Mouse (Mus musculus) left cerebral cortex, postnatal 10 days (tissue): ENCODE measurements around the gene Lcp1. TPM values are rescaled to one million over a fixed set of nuclear protein-coding genes. Genes with fewer than 3 reads are reported as not detected.
A peak's percentile ranks its signal among the peaks of the same experiment; 100 is the strongest.

Source experiments
- DNase-seq, 2 experiments: peaks; one replicate each; pipeline ENCODE4 v3.0.0; 2021 to 2022; ENCODE audit warnings: low spot score in 2 of 2, mixed read lengths in 1 of 2; ENCODE audit errors: extremely low spot score in 1 of 2
- intact Hi-C: fragments of 180-260 bp; cut with DNase I; formaldehyde crosslinking; loops from one replicate; pipeline ENCODE4 v1.15.1; 2025
- total RNA-seq, 2 experiments: library from RNA; stranded (reverse); gene quantifications; 2 replicates each; pipeline ENCODE4 v1.2.3; 2021

Lcp1 gene
- total RNA-seq, 2 experiments from 2014 or later, result 8.0 to 8.1 TPM

- intact Hi-C loops, result no loop called here
- no peak for DNase-seq
These were observed 61.5 kb downstream of the Lcp1 start for GRCm38 (mm10) chr14:75192427-75192826.

DNA sequence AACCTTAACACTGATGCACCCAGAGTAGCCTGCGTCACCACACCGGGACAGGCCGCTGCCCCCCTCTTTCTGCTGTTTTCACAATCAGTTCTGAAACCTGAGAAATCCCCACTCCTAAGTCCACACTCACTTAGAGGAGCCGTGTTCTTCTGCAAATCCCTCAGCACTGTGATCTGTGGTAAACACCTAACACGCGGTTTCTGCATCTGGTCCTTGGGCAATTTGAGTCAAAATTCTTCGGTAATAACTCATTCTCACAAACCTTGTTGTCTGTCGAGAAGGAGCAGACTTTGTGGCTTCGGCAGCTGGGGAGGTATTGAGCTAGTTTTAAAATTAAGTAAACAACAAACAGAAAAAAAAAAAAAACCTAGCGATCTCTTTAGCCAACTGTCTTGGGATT lies 62.0 kb downstream of the Lcp1 start:
- intact Hi-C loops, result no loop called here
- DNase-seq, result no peak

GRCm38 (mm10) chr14:75195530-75195929 lies 64.6 kb downstream of the Lcp1 start:
- no peak for DNase-seq
- intact Hi-C loops, result loop anchor here (5.0 kb wide), 1 partner anchor 527 kb away; no protein-coding TSS in a partner anchor

- intact Hi-C loops, result loop anchor here (5.0 kb wide), 1 partner anchor 525 kb away; no protein-coding TSS in a partner anchor
- DNase-seq, result peak; percentile 54 to 57
These were observed 66.1 kb downstream of the Lcp1 start for GRCm38 (mm10) chr14:75197027-75197426.

- DNase-seq, result no peak
- intact Hi-C loops, result loop anchor here (5.0 kb wide), 1 partner anchor 525 kb away; no protein-coding TSS in a partner anchor
These were observed 66.8 kb downstream of the Lcp1 start for GRCm38 (mm10) chr14:75197660-75198059.

GRCm38 (mm10) chr14:75205363-75206051 lies 74.6 kb downstream of the Lcp1 start:
- DNase-seq, result no peak
- intact Hi-C loops, result no loop called here

DNA sequence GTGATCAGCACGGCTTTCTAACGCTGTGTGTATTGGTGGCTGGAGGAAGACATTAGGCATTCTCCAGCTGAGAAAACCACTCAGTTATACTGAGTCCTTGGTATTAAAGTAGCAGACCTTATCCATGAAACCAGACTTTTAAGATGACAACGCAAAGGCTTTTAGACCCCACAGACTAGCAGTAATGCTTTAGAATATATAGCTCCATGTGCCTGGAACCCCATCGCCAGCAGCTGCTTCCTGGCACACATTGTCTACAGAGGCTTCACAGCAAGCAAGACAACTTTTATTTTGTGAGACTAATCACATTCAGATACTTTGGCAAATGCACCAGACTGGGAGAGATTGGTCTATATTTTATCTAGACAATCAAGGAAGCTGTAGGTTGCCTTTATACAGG lies 75.4 kb downstream of the Lcp1 start:
- DNase-seq, result no peak
- intact Hi-C loops, result no loop called here

GRCm38 (mm10) chr14:75208572-75209151 lies 77.8 kb downstream of the Lcp1 start:
- no peak for DNase-seq
- intact Hi-C loops, result no loop called here

DNA sequence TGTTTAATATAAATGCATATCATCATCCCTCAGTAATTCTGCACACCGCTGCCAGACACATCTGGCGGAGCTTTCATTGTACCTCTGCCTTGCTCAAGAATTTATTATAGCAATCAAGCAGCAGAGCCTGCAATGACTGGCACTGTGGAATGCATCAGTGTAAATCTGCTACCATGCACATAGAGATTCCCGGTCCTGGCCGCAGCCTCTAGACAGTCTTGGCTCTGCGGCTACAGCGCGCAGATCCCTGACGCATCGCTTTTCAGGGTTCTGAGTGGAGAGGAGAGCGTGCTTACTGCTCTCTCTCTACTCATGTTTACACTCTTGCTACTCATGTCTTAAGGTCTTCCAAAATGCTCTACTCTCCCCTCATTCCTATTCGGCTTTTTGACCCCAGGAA lies 82.9 kb downstream of the Lcp1 start:
- intact Hi-C loops, result no loop called here
- no peak for DNase-seq

- DNase-seq, result no peak
- intact Hi-C loops, result no loop called here
These were observed 87.9 kb downstream of the Lcp1 start for GRCm38 (mm10) chr14:75218843-75219242.

GRCm38 (mm10) chr14:75219250-75219913 lies 88.5 kb downstream of the Lcp1 start:
- intact Hi-C loops, result no loop called here
- DNase-seq, result no peak

DNA sequence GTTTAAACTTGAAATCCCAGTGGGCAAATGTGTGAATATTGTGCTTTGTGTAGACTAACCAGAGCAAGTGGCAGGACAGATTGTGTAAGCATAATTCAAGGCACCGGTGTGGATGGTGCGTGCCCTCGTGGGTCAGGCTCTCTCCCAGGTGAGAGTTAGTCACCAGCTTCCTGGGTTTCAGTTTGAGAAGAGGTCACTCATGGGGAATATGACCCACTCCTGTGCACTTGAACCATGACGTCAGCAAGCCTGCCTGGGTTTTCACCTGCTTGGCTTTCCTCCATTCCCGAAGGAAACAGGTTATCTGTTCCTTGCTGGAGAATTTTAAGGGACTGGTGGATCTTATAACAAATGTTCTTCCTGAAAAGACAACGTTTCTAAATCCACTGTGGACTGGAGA lies 91.5 kb downstream of the Lcp1 start:
- intact Hi-C loops, result loop anchor here (10.0 kb wide), 1 partner anchor 222 kb away; no protein-coding TSS in a partner anchor

DNA sequence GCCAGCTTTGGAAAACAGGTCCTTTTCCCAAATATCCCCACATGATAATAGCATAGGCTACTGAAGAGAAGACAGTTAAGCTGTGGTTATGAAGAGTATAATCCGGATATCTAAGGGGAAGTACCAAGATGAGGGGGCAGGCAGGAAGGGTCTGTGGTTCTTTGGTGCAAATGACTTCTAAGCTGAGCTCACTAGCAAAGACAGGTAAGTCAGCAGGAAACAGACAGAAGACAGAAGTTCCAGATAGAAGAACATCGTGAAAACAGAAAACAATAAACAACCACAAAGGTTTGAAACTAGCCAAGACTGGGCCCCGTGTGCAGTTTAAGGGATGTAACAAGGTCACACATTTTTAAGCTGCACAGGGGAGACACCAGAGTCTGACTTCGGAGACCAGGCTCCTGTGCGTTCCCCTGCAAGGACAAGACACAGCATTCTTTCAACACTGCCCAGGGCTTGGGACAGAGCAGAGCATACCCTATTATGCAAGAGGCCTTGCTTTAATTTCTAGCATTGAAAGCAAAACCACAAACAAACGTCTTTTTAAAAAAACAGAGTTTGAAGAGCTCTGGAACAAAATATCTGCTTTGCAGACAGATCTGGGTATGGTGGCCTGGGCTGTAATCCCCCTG lies 96.7 kb downstream of the Lcp1 start:
- intact Hi-C loops, result loop anchor here (10.0 kb wide), 1 partner anchor 217 kb away; no protein-coding TSS in a partner anchor
- no peak for DNase-seq

More for the DNA sequence above, 91.5 kb downstream of the Lcp1 start:
- no peak for DNase-seq

- peak in 1 of 2 experiments; percentile 13 for DNase-seq
- intact Hi-C loops, result loop anchor here (10.0 kb wide), 1 partner anchor 215 kb away; no protein-coding TSS in a partner anchor
These were observed 98.9 kb downstream of the Lcp1 start for GRCm38 (mm10) chr14:75229834-75230233.

DNA sequence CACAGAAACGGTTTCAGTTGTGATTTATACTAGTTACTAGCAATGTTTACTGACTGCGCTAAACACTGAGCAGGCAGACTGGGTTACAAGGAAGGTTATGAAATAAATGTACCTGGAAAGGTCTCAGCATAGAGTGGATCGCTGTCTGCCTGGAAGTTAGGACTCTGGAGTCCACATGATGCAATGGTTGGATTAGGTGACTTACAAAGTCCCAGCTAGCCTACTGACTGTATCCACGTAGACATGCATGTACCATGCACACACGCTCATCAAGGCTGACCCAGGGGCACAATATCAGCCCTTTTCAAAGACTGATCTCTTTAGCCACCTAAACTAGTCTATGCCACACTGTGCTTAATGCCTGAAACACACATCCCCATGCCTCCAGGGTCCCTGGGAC lies 102.2 kb downstream of the Lcp1 start:
- DNase-seq, result no peak
- intact Hi-C loops, result no loop called here

DNA sequence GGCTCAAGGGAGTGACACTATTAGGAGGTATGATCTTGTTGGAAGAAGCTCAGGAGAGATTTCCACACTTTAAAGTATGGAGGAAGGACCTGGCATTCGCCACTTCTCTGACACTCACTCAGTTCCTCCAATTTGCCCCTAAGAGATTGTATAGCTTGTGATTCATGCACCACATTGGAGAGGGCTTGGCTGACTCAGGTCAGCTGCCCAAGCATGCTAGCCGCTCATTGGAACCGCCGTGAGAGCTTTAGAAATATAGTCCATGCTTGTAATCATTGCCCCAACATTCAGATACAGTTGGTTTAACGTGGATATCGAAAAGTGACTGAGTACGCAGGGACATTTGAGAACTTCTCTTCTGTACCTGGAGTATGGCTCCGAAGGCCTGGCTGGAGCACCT lies 104.7 kb downstream of the Lcp1 start:
- DNase-seq, result no peak
- intact Hi-C loops, result no loop called here

DNA sequence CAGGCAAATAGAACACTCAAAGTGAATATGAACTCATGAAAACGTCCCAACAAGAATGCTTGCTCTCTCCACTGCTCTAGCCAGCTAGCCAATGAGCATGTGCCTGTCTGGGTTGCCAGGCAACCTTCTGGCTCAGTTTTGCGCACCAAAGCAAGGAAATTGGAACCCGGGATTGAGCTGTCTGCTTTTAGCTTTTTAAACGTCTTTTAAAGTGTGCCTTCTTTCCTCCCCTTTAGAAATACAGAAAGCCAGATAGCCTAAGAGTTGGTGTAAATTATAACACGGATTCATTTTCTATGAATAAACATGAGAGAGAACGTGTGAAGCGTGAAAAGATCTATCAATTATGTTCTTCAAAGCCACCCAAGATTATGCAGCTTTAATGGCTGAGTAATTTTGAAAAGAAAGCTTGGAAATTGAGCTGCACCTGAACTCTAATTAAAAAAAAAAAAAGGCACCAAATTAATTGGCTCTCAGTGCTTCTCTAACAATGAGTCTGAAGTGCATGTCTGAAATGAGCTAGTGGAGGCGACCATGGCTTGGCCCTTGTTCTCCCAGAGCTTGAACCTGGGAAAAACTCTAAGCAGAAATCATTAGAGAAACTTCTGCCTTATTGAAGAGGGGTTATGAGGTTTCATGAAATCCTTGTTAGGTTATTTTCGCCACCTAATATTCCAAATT lies 105.2 kb downstream of the Lcp1 start:
- DNase-seq, result peak; percentile 25 to 76
- intact Hi-C loops, result no loop called here

DNA sequence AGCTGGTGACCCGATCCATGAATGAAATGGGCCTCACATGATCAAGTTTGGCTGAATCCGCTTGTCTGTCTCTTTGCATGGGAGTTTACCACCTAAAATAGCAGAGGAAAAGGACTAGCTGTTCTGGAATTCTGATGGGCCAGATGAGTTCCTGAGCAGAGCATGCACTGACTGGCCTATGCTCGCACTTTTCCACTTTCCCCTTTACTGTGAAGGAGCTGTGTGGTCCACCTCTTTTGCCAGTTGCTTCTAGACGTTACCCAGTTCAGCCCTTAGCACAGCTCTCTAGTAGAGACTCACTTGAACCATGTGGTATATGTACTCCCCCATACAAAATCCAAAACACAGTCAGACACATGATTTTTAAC lies 105.7 kb downstream of the Lcp1 start:
- intact Hi-C loops, result no loop called here
- DNase-seq, result no peak

DNA sequence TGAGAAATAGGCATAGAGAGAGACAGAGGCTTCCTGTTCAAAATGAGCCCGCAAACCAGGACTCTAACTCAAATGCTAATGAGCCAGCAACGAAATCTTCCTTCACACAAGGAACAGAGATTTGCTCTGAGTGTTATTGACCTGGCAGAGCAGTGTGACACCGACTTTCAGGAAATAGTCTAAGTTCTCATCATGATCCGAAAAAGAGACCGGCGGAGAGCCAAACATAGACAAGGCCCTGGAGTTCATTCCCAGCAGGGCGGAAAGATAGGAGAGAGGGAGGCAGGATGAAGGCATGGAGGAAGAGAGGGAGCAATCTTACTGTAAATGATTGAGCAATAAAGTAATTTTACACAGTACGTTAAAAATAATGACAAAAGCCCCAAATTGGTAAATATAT lies 106.2 kb downstream of the Lcp1 start:
- intact Hi-C loops, result no loop called here
- no peak for DNase-seq
